Mouse (Mus musculus): ENCODE measurements around the gene Olfr1394. TPM values are rescaled to one million over a fixed set of nuclear protein-coding genes. Genes with fewer than 3 reads are reported as not detected.

The Olfr1394 gene
- polyA plus RNA-seq, 1 experiment from 2014 or later = not detected

Other genes starting within 250 kb of the Olfr1394 start
- gene Psme2b, start 208.2 kb upstream of the Olfr1394 start, polyA plus RNA-seq (2014; fragmentation: Nextera tagmentation; extraction: Ambion mirVana) = 1.2 and 1.9 TPM in 2 replicates
- gene Olfr56, start 175.5 kb upstream of the Olfr1394 start, polyA plus RNA-seq (2014; fragmentation: Nextera tagmentation; extraction: Ambion mirVana) = not detected in 2 replicates
- 0.20 TPM in 1 of 2 replicates, not detected in the other for gene 9930111J21Rik1, start 175.0 kb upstream of the Olfr1394 start, polyA plus RNA-seq (2014; fragmentation: Nextera tagmentation; extraction: Ambion mirVana)
- not detected in 2 replicates for gene Gm12185, start 162.2 kb upstream of the Olfr1394 start, polyA plus RNA-seq (2014; fragmentation: Nextera tagmentation; extraction: Ambion mirVana)
- gene Tgtp1, start 160.2 kb upstream of the Olfr1394 start, polyA plus RNA-seq (2014; fragmentation: Nextera tagmentation; extraction: Ambion mirVana) = not detected in 2 replicates
- 0.04 and 0.07 TPM in 2 replicates for gene 9930111J21Rik2, start 103.1 kb upstream of the Olfr1394 start, polyA plus RNA-seq (2014; fragmentation: Nextera tagmentation; extraction: Ambion mirVana)
- gene Tgtp2, start 90.2 kb upstream of the Olfr1394 start, polyA plus RNA-seq (2014; fragmentation: Nextera tagmentation; extraction: Ambion mirVana) = not detected in 2 replicates
- gene Ifi47, start 77.8 kb upstream of the Olfr1394 start, polyA plus RNA-seq (2014; fragmentation: Nextera tagmentation; extraction: Ambion mirVana) = 0.63 and 1.1 TPM in 2 replicates
- gene Olfr1396, start 39.5 kb upstream of the Olfr1394 start, polyA plus RNA-seq (2014; fragmentation: Nextera tagmentation; extraction: Ambion mirVana) = not detected in 2 replicates
- not detected in 2 replicates for gene Olfr1395, start 12.1 kb upstream of the Olfr1394 start, polyA plus RNA-seq (2014; fragmentation: Nextera tagmentation; extraction: Ambion mirVana)
- gene Btnl9, start 32.8 kb downstream of the Olfr1394 start, polyA plus RNA-seq (2014; fragmentation: Nextera tagmentation; extraction: Ambion mirVana) = 0.16 TPM in 1 of 2 replicates, not detected in the other
- 58.4 and 59.6 TPM in 2 replicates for gene Zfp62, start 48.9 kb downstream of the Olfr1394 start, polyA plus RNA-seq (2014; fragmentation: Nextera tagmentation; extraction: Ambion mirVana)
- gene Mgat1, start 89.8 kb downstream of the Olfr1394 start, polyA plus RNA-seq (2014; fragmentation: Nextera tagmentation; extraction: Ambion mirVana) = 34.6 and 37.2 TPM in 2 replicates
- not detected in 2 replicates for gene Olfr1393, start 123.9 kb downstream of the Olfr1394 start, polyA plus RNA-seq (2014; fragmentation: Nextera tagmentation; extraction: Ambion mirVana)
- not detected in 2 replicates for gene Olfr1392, start 130.9 kb downstream of the Olfr1394 start, polyA plus RNA-seq (2014; fragmentation: Nextera tagmentation; extraction: Ambion mirVana)
- not detected in 2 replicates for gene Olfr10, start 150.4 kb downstream of the Olfr1394 start, polyA plus RNA-seq (2014; fragmentation: Nextera tagmentation; extraction: Ambion mirVana)
- gene Olfr1391, start 168.4 kb downstream of the Olfr1394 start, polyA plus RNA-seq (2014; fragmentation: Nextera tagmentation; extraction: Ambion mirVana) = not detected in 2 replicates
- gene Olfr1390, start 180.8 kb downstream of the Olfr1394 start, polyA plus RNA-seq (2014; fragmentation: Nextera tagmentation; extraction: Ambion mirVana) = not detected in 2 replicates

Measured in forebrain, embryonic 11.5 days (tissue).